Mouse (Mus musculus): ENCODE results near the gene Tbx5. TPM values are rescaled to one million over a fixed set of nuclear protein-coding genes. Genes with fewer than 3 reads are reported as not detected.
A peak's percentile ranks its signal among the peaks of the same experiment; 100 is the strongest.

Tbx5 gene
- total and polyA plus RNA-seq, 2 experiments = not detected

DNA sequence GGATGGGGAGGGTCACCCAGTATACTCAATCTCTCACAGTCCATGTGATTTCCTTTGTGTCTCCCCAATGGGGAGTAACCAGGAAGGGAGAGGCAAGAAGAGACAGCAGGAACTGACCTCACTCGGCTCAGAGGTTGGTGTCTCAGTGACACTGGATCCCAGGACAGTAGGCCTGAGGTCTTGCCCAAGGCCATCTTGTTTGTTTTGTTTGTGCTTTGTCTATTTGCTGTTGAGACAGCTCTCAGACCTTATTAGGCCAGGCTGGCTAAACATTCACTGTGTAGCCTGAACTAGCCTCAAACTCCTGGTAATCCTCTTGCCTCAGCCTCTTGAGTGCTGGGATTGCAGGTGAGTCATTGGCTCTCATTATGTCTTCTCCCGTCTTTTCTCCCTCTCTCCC is 11.0 kb upstream of the Tbx5 start:
- Histone ChIP-seq H3K27me3 (ENCODE audit: control insufficient read depth, insufficient read depth, low read length) (no peaks in the 10 kb centered on the region), H3K9ac (ENCODE audit: low read depth, low read length) (no peak overlapping the region), H3K4me3 (ENCODE audit: insufficient read depth, low read depth, low read length) (no peak overlapping the region), H3K4me1 (ENCODE audit: control insufficient read depth, insufficient read depth, low read length) (no peaks in the 10 kb centered on the region), H3K79me2 (ENCODE audit: control insufficient read depth, insufficient read depth, low read length) (no peaks in the 10 kb centered on the region), H3K36me3 (ENCODE audit: control insufficient read depth, insufficient read depth, low read length) (no peaks in the 10 kb centered on the region), H3K27ac (replicated peaks; ENCODE audit: insufficient read depth, low read depth, low read length) (no peak overlapping the region)
- TF ChIP-seq CTCF (IDR thresholded peaks at IDR 0.05; ENCODE audit: low read depth, low read length) (no peak), POLR2A (IDR thresholded peaks at IDR 0.05; ENCODE audit: extremely low read depth, insufficient read depth, low read length) (no peak)
- WGBS = 28% methylated on average over 2 of the region's 2 CpGs
- peak; percentile 59 for DNase-seq (ENCODE audit: extremely low read depth, low read depth, low spot score)

DNA sequence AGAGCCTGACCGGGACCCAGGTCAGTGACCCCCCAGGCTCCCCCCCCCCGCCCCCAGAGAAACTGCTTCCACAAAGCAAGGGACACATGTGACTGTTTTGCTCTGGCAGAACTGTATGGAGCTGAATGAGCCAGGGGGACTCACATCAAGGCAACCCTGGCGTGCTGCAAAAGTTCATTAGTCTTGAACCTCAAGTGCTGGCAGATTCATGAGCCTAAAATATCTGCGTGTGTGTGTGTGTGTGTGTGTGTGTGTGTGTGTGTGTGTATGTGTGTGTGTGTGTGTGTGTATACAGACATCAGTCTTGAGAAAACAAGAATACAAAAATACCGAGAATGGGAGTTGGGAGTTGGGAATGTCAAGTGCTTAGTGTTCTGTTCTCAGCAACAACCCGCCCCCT is 5.1 kb upstream of the Tbx5 start:
- H3K27ac ChIP-seq (replicated peaks; ENCODE audit: insufficient read depth, low read depth, low read length) = no peak overlapping the region
- H3K27me3 ChIP-seq (ENCODE audit: control insufficient read depth, insufficient read depth, low read length) = peaks cover 8% of the 10 kb centered on the region
- no peaks in the 10 kb centered on the region for H3K4me1 ChIP-seq (ENCODE audit: control insufficient read depth, insufficient read depth, low read length)
- no peak overlapping the region for H3K9ac ChIP-seq (ENCODE audit: low read depth, low read length)
- TF ChIP-seq POLR2A (IDR thresholded peaks at IDR 0.05; ENCODE audit: extremely low read depth, insufficient read depth, low read length) (no peak), CTCF (IDR thresholded peaks at IDR 0.05; ENCODE audit: low read depth, low read length) (no peak)
- whole genome bisulfite sequencing = 86% methylated on average over 6 of the region's 6 CpGs
- H3K79me2 ChIP-seq (ENCODE audit: control insufficient read depth, insufficient read depth, low read length) = no peaks in the 10 kb centered on the region
- no peaks in the 10 kb centered on the region for H3K36me3 ChIP-seq (ENCODE audit: control insufficient read depth, insufficient read depth, low read length)
- no peak overlapping the region for H3K4me3 ChIP-seq (ENCODE audit: insufficient read depth, low read depth, low read length)
- no peak for DNase-seq (ENCODE audit: extremely low read depth, low read depth, low spot score)

DNA sequence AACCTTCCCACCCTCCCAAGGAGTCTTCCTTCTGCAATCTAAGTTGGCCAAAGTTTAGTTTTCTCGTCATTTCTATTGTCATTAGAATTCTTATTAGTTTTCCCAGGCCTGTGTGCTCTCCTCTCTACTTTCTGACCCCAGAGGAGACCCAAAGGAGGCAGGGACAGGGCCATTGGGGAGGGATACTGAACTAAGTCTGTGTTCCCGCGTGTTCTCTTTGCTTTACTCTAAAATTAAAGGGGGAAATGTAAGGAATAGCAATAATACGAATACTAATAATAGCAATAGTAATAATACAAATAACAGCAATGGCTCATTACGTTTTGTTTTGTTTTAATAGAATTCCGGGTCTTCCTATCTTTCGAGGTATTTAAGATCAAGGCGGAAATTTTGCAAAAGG is 1.9 kb upstream of the Tbx5 start:
- H3K27me3 ChIP-seq (ENCODE audit: control insufficient read depth, insufficient read depth, low read length) = peaks cover 24% of the 10 kb centered on the region
- 41% methylated on average over 8 of the region's 8 CpGs for WGBS
- TF ChIP-seq POLR2A (IDR thresholded peaks at IDR 0.05; ENCODE audit: extremely low read depth, insufficient read depth, low read length) (no peak), CTCF (IDR thresholded peaks at IDR 0.05; ENCODE audit: low read depth, low read length) (no peak)
- H3K27ac ChIP-seq (replicated peaks; ENCODE audit: insufficient read depth, low read depth, low read length) = no peak overlapping the region
- H3K9ac ChIP-seq (ENCODE audit: low read depth, low read length) = no peak overlapping the region
- no peak overlapping the region for H3K4me3 ChIP-seq (ENCODE audit: insufficient read depth, low read depth, low read length)
- H3K4me1 ChIP-seq (ENCODE audit: control insufficient read depth, insufficient read depth, low read length) = no peaks in the 10 kb centered on the region
- no peak for DNase-seq (ENCODE audit: extremely low read depth, low read depth, low spot score)
- no peaks in the 10 kb centered on the region for H3K36me3 ChIP-seq (ENCODE audit: control insufficient read depth, insufficient read depth, low read length)
- no peaks in the 10 kb centered on the region for H3K79me2 ChIP-seq (ENCODE audit: control insufficient read depth, insufficient read depth, low read length)

DNA sequence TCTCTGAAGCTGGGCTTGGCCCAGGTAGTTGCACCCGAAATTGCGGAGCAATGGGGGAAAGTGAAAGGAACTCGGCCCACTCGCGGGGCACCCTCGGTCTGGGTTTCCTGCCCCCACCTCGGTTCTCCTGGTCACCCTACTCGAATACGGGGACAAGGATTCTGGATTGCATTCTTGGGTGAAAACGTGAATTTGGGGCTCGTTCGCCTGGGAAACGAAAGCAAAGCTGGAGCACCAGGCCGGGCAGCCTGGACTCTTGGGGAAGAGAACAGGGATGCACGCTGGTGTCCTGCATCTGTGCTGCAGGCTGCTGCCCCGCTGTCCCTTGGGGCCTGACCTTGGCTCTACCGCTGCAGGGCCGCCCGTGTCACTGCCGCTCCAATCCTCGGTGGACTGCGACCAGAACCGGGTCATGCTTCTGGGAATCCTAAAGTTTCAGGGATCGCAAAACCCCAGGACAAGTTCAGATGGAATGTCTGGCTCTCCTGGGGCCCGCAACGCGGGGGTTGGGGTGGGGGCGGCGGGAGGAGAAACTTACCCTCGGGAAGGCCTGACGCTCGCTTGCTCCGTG is 1.2 kb upstream of the Tbx5 start:
- TF ChIP-seq CTCF (IDR thresholded peaks at IDR 0.05; ENCODE audit: low read depth, low read length) (no peak), POLR2A (IDR thresholded peaks at IDR 0.05; ENCODE audit: extremely low read depth, insufficient read depth, low read length) (no peak)
- Histone ChIP-seq H3K36me3 (ENCODE audit: control insufficient read depth, insufficient read depth, low read length) (no peaks in the 10 kb centered on the region), H3K79me2 (ENCODE audit: control insufficient read depth, insufficient read depth, low read length) (no peaks in the 10 kb centered on the region), H3K27ac (replicated peaks; ENCODE audit: insufficient read depth, low read depth, low read length) (no peak overlapping the region), H3K4me1 (ENCODE audit: control insufficient read depth, insufficient read depth, low read length) (no peaks in the 10 kb centered on the region), H3K27me3 (ENCODE audit: control insufficient read depth, insufficient read depth, low read length) (peaks cover 24% of the 10 kb centered on the region), H3K4me3 (ENCODE audit: insufficient read depth, low read depth, low read length) (peak overlapping the region; percentile 2; the same call in 1 of the 2 replicates), H3K9ac (ENCODE audit: low read depth, low read length) (no peak overlapping the region)
- no peak for DNase-seq (ENCODE audit: extremely low read depth, low read depth, low spot score)
- 2% methylated on average over 33 of the region's 33 CpGs for WGBS

DNA sequence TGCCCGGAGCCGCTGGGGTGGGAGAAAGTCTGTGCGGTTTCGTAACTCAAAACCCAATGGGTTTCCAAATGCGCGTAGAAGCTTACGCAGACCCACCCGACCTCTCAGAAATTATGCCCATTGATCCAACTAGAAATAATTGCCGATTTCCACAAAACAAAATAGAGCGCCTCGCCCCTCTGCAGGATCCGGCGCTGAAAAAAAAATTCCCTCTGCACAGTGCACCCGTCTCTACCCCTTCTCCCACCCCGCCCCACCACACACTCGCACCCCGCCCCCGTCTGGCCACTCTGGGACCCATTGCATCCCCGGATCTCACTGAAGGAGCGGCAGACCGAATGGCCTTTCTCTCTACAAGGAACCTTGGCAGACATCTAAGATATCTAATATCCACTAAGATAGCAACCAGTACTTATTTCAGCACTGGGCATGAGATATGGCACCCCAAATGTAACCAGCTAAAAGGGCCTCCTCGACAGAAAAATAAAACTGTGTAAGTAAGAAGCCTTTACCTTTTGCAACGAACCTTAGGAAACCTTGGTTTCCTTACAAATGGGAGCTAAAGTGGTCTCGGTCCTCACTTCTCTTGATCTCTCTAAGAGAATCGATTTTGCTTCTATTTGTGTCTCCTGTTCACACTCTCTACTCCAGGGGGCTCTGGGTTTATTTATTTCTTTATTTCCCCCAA is 533 bp upstream of the Tbx5 start:
- no peaks in the 10 kb centered on the region for H3K79me2 ChIP-seq (ENCODE audit: control insufficient read depth, insufficient read depth, low read length)
- H3K4me3 ChIP-seq (ENCODE audit: insufficient read depth, low read depth, low read length) = no peak overlapping the region
- DNase-seq (ENCODE audit: extremely low read depth, low read depth, low spot score) = no peak
- peaks cover 30% of the 10 kb centered on the region for H3K27me3 ChIP-seq (ENCODE audit: control insufficient read depth, insufficient read depth, low read length)
- H3K27ac ChIP-seq (replicated peaks; ENCODE audit: insufficient read depth, low read depth, low read length) = no peak overlapping the region
- no peaks in the 10 kb centered on the region for H3K4me1 ChIP-seq (ENCODE audit: control insufficient read depth, insufficient read depth, low read length)
- H3K9ac ChIP-seq (ENCODE audit: low read depth, low read length) = no peak overlapping the region
- 8% methylated on average over 25 of the region's 25 CpGs for WGBS
- TF ChIP-seq POLR2A (IDR thresholded peaks at IDR 0.05; ENCODE audit: extremely low read depth, insufficient read depth, low read length) = no peak
- TF ChIP-seq CTCF (IDR thresholded peaks at IDR 0.05; ENCODE audit: low read depth, low read length) = no peak
- H3K36me3 ChIP-seq (ENCODE audit: control insufficient read depth, insufficient read depth, low read length) = no peaks in the 10 kb centered on the region
